Mouse (Mus musculus) ovary, adult 18-20 months (tissue): ENCODE results near the gene Mrpl33.
A peak's percentile ranks its signal among the peaks of the same experiment; 100 is the strongest.
"Not testable (repeated sequence)": the region's sequence is repeated elsewhere in the genome, so short reads cannot be mapped to it uniquely, and the experiment has no call there.

Source experiments
- DNase-seq: peaks from one replicate; pipeline ENCODE4 v3.0.0; 2022; ENCODE audit warnings: low spot score, mixed read lengths

The Mrpl33 gene

GRCm38 (mm10) chr5:31597430-31597944, 752 bp downstream of the Mrpl33 start:
- no peak for DNase-seq

GRCm38 (mm10) chr5:31598121-31598520, 1.4 kb downstream of the Mrpl33 start:
- DNase-seq = no peak

- peak; percentile 25 for DNase-seq
Measured at GRCm38 (mm10) chr5:31598579-31598978, 1.8 kb downstream of the Mrpl33 start.

- no peak for DNase-seq
Measured at GRCm38 (mm10) chr5:31599161-31599560, 2.4 kb downstream of the Mrpl33 start.

GRCm38 (mm10) chr5:31601162-31601722, 4.5 kb downstream of the Mrpl33 start:
- no peak for DNase-seq

GRCm38 (mm10) chr5:31602377-31602776, 5.6 kb downstream of the Mrpl33 start:
- peak; percentile 76 for DNase-seq

GRCm38 (mm10) chr5:31603766-31604165, 7.0 kb downstream of the Mrpl33 start:
- DNase-seq = no peak

GRCm38 (mm10) chr5:31606151-31606550, 9.4 kb downstream of the Mrpl33 start:
- DNase-seq = peak; percentile 66

GRCm38 (mm10) chr5:31610376-31611086, 13.8 kb downstream of the Mrpl33 start:
- DNase-seq = no peak

- DNase-seq = no peak
Measured at GRCm38 (mm10) chr5:31611186-31611585, 14.5 kb downstream of the Mrpl33 start.

GRCm38 (mm10) chr5:31613852-31614286, 17.1 kb downstream of the Mrpl33 start:
- DNase-seq = peak; percentile 76

- no peak for DNase-seq
Measured at GRCm38 (mm10) chr5:31614339-31615025, 17.7 kb downstream of the Mrpl33 start.

GRCm38 (mm10) chr5:31620326-31620725, 23.6 kb downstream of the Mrpl33 start:
- DNase-seq = no peak

- DNase-seq = peak; percentile 48
Measured at GRCm38 (mm10) chr5:31627117-31627516, 30.4 kb downstream of the Mrpl33 start.

GRCm38 (mm10) chr5:31627562-31628526, 31.1 kb downstream of the Mrpl33 start:
- no peak for DNase-seq

- DNase-seq = no peak
Measured at GRCm38 (mm10) chr5:31628555-31628954, 31.8 kb downstream of the Mrpl33 start.

GRCm38 (mm10) chr5:31630064-31630463, 33.3 kb downstream of the Mrpl33 start:
- peak; percentile 69 for DNase-seq

- DNase-seq = not testable (repeated sequence)
Measured at GRCm38 (mm10) chr5:31631169-31631568, 34.4 kb downstream of the Mrpl33 start.

GRCm38 (mm10) chr5:31634161-31634560, 37.4 kb downstream of the Mrpl33 start:
- DNase-seq = no peak

- DNase-seq = no peak
Measured at GRCm38 (mm10) chr5:31634679-31635078, 37.9 kb downstream of the Mrpl33 start.

GRCm38 (mm10) chr5:31636636-31637253, 40.0 kb downstream of the Mrpl33 start:
- DNase-seq = no peak
